Mouse (Mus musculus): Measurements from ENCODE around the gene March7. TPM values are rescaled to one million over a fixed set of nuclear protein-coding genes. Genes with fewer than 3 reads are reported as not detected.
A peak's percentile ranks its signal among the peaks of the same experiment; 100 is the strongest.

Gene March7
- polyA plus RNA-seq, 1 experiment from 2014 or later = 46.8 TPM

GRCm38 (mm10) chr2:60200051-60200562 is 9.6 kb upstream of the March7 start:
- TF ChIP-seq CTCF (IDR thresholded peaks at IDR 0.05) (no peak), EP300 (IDR thresholded peaks at IDR 0.05) (no peak)
- no peak overlapping the region for H3K27ac ChIP-seq (ENCODE audit: low read length)
- no peak for DNase-seq (ENCODE audit: low spot score)
- H3K27me3 ChIP-seq (replicated peaks; ENCODE audit: insufficient read depth, low read length) = no peaks in the 10 kb centered on the region
- H3K9ac ChIP-seq (replicated peaks; ENCODE audit: low read depth) = no peak overlapping the region
- WGBS = 91% methylated on average over 5 of the region's 5 CpGs
- H3K4me3 ChIP-seq (ENCODE audit: low read depth, low read length) = no peak overlapping the region
- no peaks in the 10 kb centered on the region for H3K4me1 ChIP-seq (ENCODE audit: insufficient read depth, low read depth, low read length)
- H3K9me3 ChIP-seq (ENCODE audit: low read length) = no peaks in the 10 kb centered on the region
- ATAC-seq = no peak
- peaks cover 4% of the 10 kb centered on the region; the same call in 1 of the 2 replicates for H3K36me3 ChIP-seq (ENCODE audit: insufficient read depth, low read length)
- no peak overlapping the region for H3K4me2 ChIP-seq (replicated peaks; ENCODE audit: low read depth, low read length)

- peak; percentile 52 for DNase-seq (ENCODE audit: low spot score)
- ATAC-seq = no peak
- peaks cover 9% of the 10 kb centered on the region; the same call in 1 of the 2 replicates for H3K36me3 ChIP-seq (ENCODE audit: insufficient read depth, low read length)
- no peak overlapping the region for H3K4me3 ChIP-seq (ENCODE audit: low read depth, low read length)
- no peaks in the 10 kb centered on the region for H3K27me3 ChIP-seq (replicated peaks; ENCODE audit: insufficient read depth, low read length)
- no peak overlapping the region for H3K9ac ChIP-seq (replicated peaks; ENCODE audit: low read depth)
- H3K4me2 ChIP-seq (replicated peaks; ENCODE audit: low read depth, low read length) = no peak overlapping the region
- WGBS = 56% methylated on average over 8 of the region's 8 CpGs
- H3K4me1 ChIP-seq (ENCODE audit: insufficient read depth, low read depth, low read length) = no peaks in the 10 kb centered on the region
- no peaks in the 10 kb centered on the region for H3K9me3 ChIP-seq (ENCODE audit: low read length)
- H3K27ac ChIP-seq (ENCODE audit: low read length) = no peak overlapping the region
- TF ChIP-seq CTCF (IDR thresholded peaks at IDR 0.05) (peak; percentile 83), EP300 (IDR thresholded peaks at IDR 0.05) (no peak)
Measured at GRCm38 (mm10) chr2:60200667-60201066, 9.0 kb upstream of the March7 start.

GRCm38 (mm10) chr2:60202900-60203530 is 6.7 kb upstream of the March7 start:
- no peak overlapping the region for H3K4me3 ChIP-seq (ENCODE audit: low read depth, low read length)
- peaks cover 9% of the 10 kb centered on the region; the same call in 1 of the 2 replicates for H3K36me3 ChIP-seq (ENCODE audit: insufficient read depth, low read length)
- TF ChIP-seq CTCF (IDR thresholded peaks at IDR 0.05) = no peak
- TF ChIP-seq EP300 (IDR thresholded peaks at IDR 0.05) = no peak
- H3K9me3 ChIP-seq (ENCODE audit: low read length) = no peaks in the 10 kb centered on the region
- no peaks in the 10 kb centered on the region for H3K27me3 ChIP-seq (replicated peaks; ENCODE audit: insufficient read depth, low read length)
- WGBS = 83% methylated on average over 8 of the region's 8 CpGs
- DNase-seq (ENCODE audit: low spot score) (no peak), ATAC-seq (no peak)
- H3K9ac ChIP-seq (replicated peaks; ENCODE audit: low read depth) = no peak overlapping the region
- no peak overlapping the region for H3K4me2 ChIP-seq (replicated peaks; ENCODE audit: low read depth, low read length)
- H3K27ac ChIP-seq (ENCODE audit: low read length) = no peak overlapping the region
- H3K4me1 ChIP-seq (ENCODE audit: insufficient read depth, low read depth, low read length) = peaks cover 2% of the 10 kb centered on the region; the same call in 1 of the 2 replicates

- WGBS = 95% methylated on average over 4 of the region's 4 CpGs
Measured at GRCm38 (mm10) chr2:60203733-60204132, 6.0 kb upstream of the March7 start.

GRCm38 (mm10) chr2:60204162-60204561 is 5.5 kb upstream of the March7 start:
- DNase-seq (ENCODE audit: low spot score) (no peak), ATAC-seq (no peak; the same call in 1 of the 2 replicates)
- no peak for TF ChIP-seq CTCF (IDR thresholded peaks at IDR 0.05)
- no peak for TF ChIP-seq EP300 (IDR thresholded peaks at IDR 0.05)
- Histone ChIP-seq H3K27ac (ENCODE audit: low read length) (no peak overlapping the region), H3K9me3 (ENCODE audit: low read length) (no peaks in the 10 kb centered on the region), H3K36me3 (ENCODE audit: insufficient read depth, low read length) (peaks cover 9% of the 10 kb centered on the region; the same call in 1 of the 2 replicates), H3K4me1 (ENCODE audit: insufficient read depth, low read depth, low read length) (peaks cover 5% of the 10 kb centered on the region; the same call in 1 of the 2 replicates), H3K4me3 (ENCODE audit: low read depth, low read length) (no peak overlapping the region), H3K9ac (replicated peaks; ENCODE audit: low read depth) (no peak overlapping the region), H3K4me2 (replicated peaks; ENCODE audit: low read depth, low read length) (no peak overlapping the region), H3K27me3 (replicated peaks; ENCODE audit: insufficient read depth, low read length) (no peaks in the 10 kb centered on the region)
- WGBS = 73% methylated on average over 6 of the region's 6 CpGs

More at GRCm38 (mm10) chr2:60203733-60204132, 6.0 kb upstream of the March7 start:
- Histone ChIP-seq H3K27ac (ENCODE audit: low read length) (no peak overlapping the region), H3K4me3 (ENCODE audit: low read depth, low read length) (no peak overlapping the region), H3K9me3 (ENCODE audit: low read length) (no peaks in the 10 kb centered on the region), H3K36me3 (ENCODE audit: insufficient read depth, low read length) (peaks cover 9% of the 10 kb centered on the region; the same call in 1 of the 2 replicates), H3K4me2 (replicated peaks; ENCODE audit: low read depth, low read length) (no peak overlapping the region), H3K27me3 (replicated peaks; ENCODE audit: insufficient read depth, low read length) (no peaks in the 10 kb centered on the region), H3K4me1 (ENCODE audit: insufficient read depth, low read depth, low read length) (peaks cover 5% of the 10 kb centered on the region; the same call in 1 of the 2 replicates), H3K9ac (replicated peaks; ENCODE audit: low read depth) (no peak overlapping the region)
- TF ChIP-seq CTCF (IDR thresholded peaks at IDR 0.05) (no peak), EP300 (IDR thresholded peaks at IDR 0.05) (no peak)
- DNase-seq (ENCODE audit: low spot score) = no peak
- no peak for ATAC-seq

- peaks cover 5% of the 10 kb centered on the region; the same call in 1 of the 2 replicates for H3K4me1 ChIP-seq (ENCODE audit: insufficient read depth, low read depth, low read length)
- H3K4me2 ChIP-seq (replicated peaks; ENCODE audit: low read depth, low read length) = no peak overlapping the region
- H3K27me3 ChIP-seq (replicated peaks; ENCODE audit: insufficient read depth, low read length) = no peaks in the 10 kb centered on the region
- H3K27ac ChIP-seq (ENCODE audit: low read length) = no peak overlapping the region
- H3K9ac ChIP-seq (replicated peaks; ENCODE audit: low read depth) = no peak overlapping the region
- DNase-seq (ENCODE audit: low spot score) = no peak
- no peak overlapping the region for H3K4me3 ChIP-seq (ENCODE audit: low read depth, low read length)
- H3K9me3 ChIP-seq (ENCODE audit: low read length) = no peaks in the 10 kb centered on the region
- TF ChIP-seq CTCF (IDR thresholded peaks at IDR 0.05) (no peak), EP300 (IDR thresholded peaks at IDR 0.05) (no peak)
- peaks cover 9% of the 10 kb centered on the region; the same call in 1 of the 2 replicates for H3K36me3 ChIP-seq (ENCODE audit: insufficient read depth, low read length)
- ATAC-seq = no peak
- 77% methylated on average over 6 of the region's 6 CpGs for WGBS
Measured at GRCm38 (mm10) chr2:60205795-60206194, 3.9 kb upstream of the March7 start.
